Mouse (Mus musculus): ENCODE results near the gene Orm2. TPM values are rescaled to one million over a fixed set of nuclear protein-coding genes. Genes with fewer than 3 reads are reported as not detected.

Orm2 gene
- total RNA-seq, 2 experiments from 2014 or later: not detected

- no peak for DNase-seq (ENCODE audit: low spot score in 2 of 2)
Measured at GRCm38 (mm10) chr4:63405051-63405450, 42.8 kb downstream of the Orm2 start.

DNA sequence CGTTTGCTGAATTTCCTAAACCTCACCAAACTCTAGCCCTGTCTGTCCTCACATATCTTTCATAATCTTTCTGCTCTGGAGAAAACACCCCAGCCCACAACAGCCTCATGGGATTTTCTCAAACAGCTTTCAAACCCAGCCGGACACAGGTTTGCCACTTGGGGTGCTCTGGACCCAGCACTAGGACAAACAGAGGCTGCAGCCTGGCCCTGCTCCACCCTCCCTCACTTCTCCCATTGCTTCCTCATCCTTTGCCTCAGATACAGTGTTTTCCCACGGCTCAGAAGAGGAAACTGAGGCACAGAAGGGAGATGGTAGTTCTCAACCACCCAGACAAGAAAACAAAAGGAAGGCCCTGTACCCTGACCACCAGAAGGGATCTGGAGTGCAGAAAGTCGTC is 43.4 kb downstream of the Orm2 start:
- DNase-seq (ENCODE audit: low spot score in 2 of 2): no peak

- DNase-seq (ENCODE audit: low spot score in 2 of 2): no peak
Measured at GRCm38 (mm10) chr4:63408247-63408646, 46.0 kb downstream of the Orm2 start.

GRCm38 (mm10) chr4:63408649-63409048 is 46.4 kb downstream of the Orm2 start:
- peak in 1 of 2 experiments; percentile 52 for DNase-seq (ENCODE audit: low spot score in 2 of 2)

- DNase-seq (ENCODE audit: low spot score in 2 of 2): no peak
Measured at GRCm38 (mm10) chr4:63409317-63409907, 47.2 kb downstream of the Orm2 start.

GRCm38 (mm10) chr4:63409908-63410582 is 47.8 kb downstream of the Orm2 start:
- DNase-seq (ENCODE audit: low spot score in 2 of 2): peak in 1 of 2 experiments; percentile 27

DNA sequence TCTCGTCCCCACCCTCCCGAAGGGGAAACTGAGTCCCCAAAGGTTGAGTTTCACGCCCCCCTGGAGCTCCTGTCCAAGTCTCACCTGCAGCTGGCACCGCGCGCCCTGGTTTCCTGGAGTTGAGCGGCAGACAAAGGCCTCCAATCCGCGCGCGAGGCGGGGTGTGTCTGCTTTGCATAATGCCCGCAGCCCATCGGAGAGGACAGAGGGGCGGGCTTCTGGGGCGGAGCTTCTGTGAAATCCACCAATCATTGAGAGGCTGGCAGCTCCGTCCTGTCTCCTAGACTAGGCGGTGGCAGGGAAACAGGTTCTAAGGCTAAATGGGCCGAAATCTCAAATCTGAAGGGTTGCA is 48.3 kb downstream of the Orm2 start:
- peak; percentile 78 to 90 for DNase-seq (ENCODE audit: low spot score in 2 of 2)

- DNase-seq (ENCODE audit: low spot score in 2 of 2): no peak
Measured at GRCm38 (mm10) chr4:63411222-63411621, 49.0 kb downstream of the Orm2 start.

GRCm38 (mm10) chr4:63414951-63415350 is 52.7 kb downstream of the Orm2 start:
- DNase-seq (ENCODE audit: low spot score in 2 of 2): no peak

Other genes with a start within 250 kb of the Orm2 start
- not detected for gene Ambp, start 207.7 kb upstream of the Orm2 start, total RNA-seq (2021)
- gene Kif12, start 190.3 kb upstream of the Orm2 start, total RNA-seq (2021): not detected
- 1 to 10 TPM; 4.0 to 4.5 TPM for gene Col27a1, start 148.4 kb upstream of the Orm2 start, total RNA-seq (2021)
- gene Orm1, start 17.9 kb upstream of the Orm2 start, total RNA-seq (2021): not detected
- not detected for gene Orm3, start 6.3 kb upstream of the Orm2 start, total RNA-seq (2021)
- gene Akna, start 40.9 kb downstream of the Orm2 start, total RNA-seq (2021): 1 to 10 TPM; 3.1 to 3.8 TPM
- gene Whrn, start 133.5 kb downstream of the Orm2 start, total RNA-seq (2021): 10 to 100 TPM; 18.0 to 21.8 TPM
- 100 to 1,000 TPM; 126 to 138 TPM for gene Atp6v1g1, start 182.3 kb downstream of the Orm2 start, total RNA-seq (2021)
- gene Tmem268, start 196.3 kb downstream of the Orm2 start, total RNA-seq (2021): 1 to 10 TPM; 7.4 to 7.5 TPM
- gene Gm11213, start 242.8 kb downstream of the Orm2 start, total RNA-seq (2021): not detected